Mouse (Mus musculus) neural tube, embryonic 13.5 days (tissue): ENCODE measurements at regions not wholly inside any gene's neighbourhood (a gene's known extent, or its start where the extent isn't known, plus 50 kb on each side); places are given as distances from the start of the nearest gene placed in this dataset.

Experiments
- ATAC-seq: fragments of 200-750 bp; cut with Nextera tagmentation; 2 replicates; pipeline ENCODE4 v1.8.0; 2017; ENCODE audit warnings: low read depth, mild to moderate bottlenecking, moderate TSS enrichment, moderate library complexity
- H3K27ac ChIP-seq: fragments of 300-500 bp; sonication (generic); replicated peaks from 2 replicates; pipeline ENCODE4 v1.5.1; 2015; ENCODE audit warnings: moderate library complexity, mild to moderate bottlenecking, inconsistent platforms
- H3K27me3 ChIP-seq: fragments of 300-500 bp; sonication (generic); 2 replicates; pipeline ENCODE4 v1.6.1; 2015; ENCODE audit warnings: mild to moderate bottlenecking, inconsistent platforms
- H3K36me3 ChIP-seq: fragments of 300-500 bp; sonication (generic); 2 replicates; pipeline ENCODE4 v1.6.1; 2015; ENCODE audit warnings: mild to moderate bottlenecking, inconsistent platforms
- H3K4me1 ChIP-seq: fragments of 300-500 bp; sonication (generic); replicated peaks from 2 replicates; pipeline ENCODE4 v1.6.1; 2015; ENCODE audit warnings: inconsistent platforms
- H3K4me2 ChIP-seq: fragments of 300-500 bp; sonication (generic); 2 replicates; pipeline ENCODE4 v1.6.1; 2015; ENCODE audit warnings: inconsistent platforms, mild to moderate bottlenecking, moderate library complexity
- H3K4me3 ChIP-seq: fragments of 300-500 bp; sonication (generic); 2 replicates; pipeline ENCODE4 v1.5.1; 2015; ENCODE audit warnings: mild to moderate bottlenecking, inconsistent platforms
- H3K9ac ChIP-seq: fragments of 300-500 bp; sonication (generic); 2 replicates; pipeline ENCODE4 v1.6.1; 2015; ENCODE audit warnings: moderate library complexity, mild to moderate bottlenecking, inconsistent platforms
- H3K9me3 ChIP-seq: fragments of 300-500 bp; sonication (generic); 2 replicates; pipeline ENCODE4 v1.6.1; 2016; ENCODE audit warnings: inconsistent platforms
- WGBS: fragments of 180-500 bp; shearing (Covaris S2); methylation state at CpG from one replicate; pipeline ENCODE4 v1.1.7; 2015; 5-methylcytosine and 5-hydroxymethylcytosine counted together

DNA sequence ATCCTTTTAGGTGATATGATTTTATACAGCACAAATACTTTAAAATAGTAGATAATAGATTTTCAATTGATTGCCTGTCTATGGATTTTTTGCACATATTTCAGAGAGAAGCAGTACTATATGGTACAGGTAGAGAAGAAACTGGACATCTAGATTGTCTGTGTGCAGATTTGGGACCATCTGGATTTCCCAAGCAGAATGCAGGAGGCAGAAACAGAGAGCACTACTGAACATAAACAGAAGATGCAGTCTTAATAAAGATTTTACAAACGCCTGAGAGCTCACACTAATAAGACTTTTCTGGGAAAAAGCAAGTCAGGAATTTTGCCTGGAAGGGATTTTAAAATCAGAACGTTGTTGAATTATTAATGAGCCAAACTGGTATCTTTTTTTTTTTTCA is 432.9 kb downstream of the Col11a1 start:
- Histone ChIP-seq H3K9ac (no peak overlapping the region), H3K27ac (no peak overlapping the region), H3K4me3 (no peak overlapping the region), H3K9me3 (no peaks in the 10 kb centered on the region), H3K27me3 (no peaks in the 10 kb centered on the region), H3K36me3 (no peaks in the 10 kb centered on the region), H3K4me1 (peaks cover 6% of the 10 kb centered on the region; the same call in 1 of the 2 replicates), H3K4me2 (no peak overlapping the region)
- 36% methylated on average over 2 of the region's 2 CpGs for WGBS
- no peak for ATAC-seq

- ATAC-seq: no peak
- H3K27ac ChIP-seq: no peak overlapping the region
- peaks cover 6% of the 10 kb centered on the region; the same call in 1 of the 2 replicates for H3K4me1 ChIP-seq
- H3K9me3 ChIP-seq: no peaks in the 10 kb centered on the region
- H3K36me3 ChIP-seq: no peaks in the 10 kb centered on the region
- no peak overlapping the region for H3K9ac ChIP-seq
- WGBS: 56% methylated on average over 5 of the region's 5 CpGs
- H3K4me2 ChIP-seq: no peak overlapping the region
- H3K4me3 ChIP-seq: no peak overlapping the region
- no peaks in the 10 kb centered on the region for H3K27me3 ChIP-seq
Measured at GRCm38 (mm10) chr3:114463714-114464545, 433.6 kb downstream of the Col11a1 start.

- WGBS: 84% methylated on average over 2 of the region's 2 CpGs
- no peak overlapping the region for H3K9ac ChIP-seq
- no peak for ATAC-seq
- H3K27me3 ChIP-seq: no peaks in the 10 kb centered on the region
- no peaks in the 10 kb centered on the region for H3K9me3 ChIP-seq
- H3K4me2 ChIP-seq: no peak overlapping the region
- H3K36me3 ChIP-seq: no peaks in the 10 kb centered on the region
- no peak overlapping the region for H3K27ac ChIP-seq
- H3K4me1 ChIP-seq: peaks cover 6% of the 10 kb centered on the region; the same call in 1 of the 2 replicates
- no peak overlapping the region for H3K4me3 ChIP-seq
Measured at GRCm38 (mm10) chr3:114464546-114464888, 434.2 kb downstream of the Col11a1 start.

DNA sequence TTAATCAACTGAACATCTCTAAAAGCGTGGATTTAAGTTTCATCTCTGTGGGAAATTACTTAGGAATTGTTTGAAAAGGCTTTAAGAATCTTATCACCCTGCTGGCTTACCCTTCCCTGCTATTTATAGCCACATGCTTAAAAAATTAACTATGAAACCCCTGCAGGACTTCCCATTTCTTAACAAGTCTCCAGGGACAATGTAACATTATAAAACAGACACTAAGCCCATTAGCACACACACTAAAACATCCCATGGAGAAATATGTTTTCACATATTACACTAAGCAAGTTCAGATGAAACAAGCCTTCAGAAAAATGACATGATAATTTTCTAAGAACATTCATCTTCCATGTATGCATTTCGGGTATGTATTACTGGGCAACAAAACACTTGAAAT is 420.0 kb upstream of the Olfm3 start:
- Histone ChIP-seq H3K9me3 (0 out of 2 replicates have a peak, but pooled peaks cover 5% of the 10 kb centered on the region), H3K4me2 (no peak overlapping the region), H3K9ac (no peak overlapping the region), H3K36me3 (no peaks in the 10 kb centered on the region), H3K27me3 (no peaks in the 10 kb centered on the region), H3K27ac (no peak overlapping the region), H3K4me3 (no peak overlapping the region), H3K4me1 (no peaks in the 10 kb centered on the region)
- ATAC-seq: no peak
- 66% methylated on average over 2 of the region's 2 CpGs for WGBS

- Histone ChIP-seq H3K4me2 (no peak overlapping the region), H3K27me3 (no peaks in the 10 kb centered on the region), H3K9ac (no peak overlapping the region), H3K27ac (peak overlapping the region; percentile 49; the same call in 1 of the 2 replicates), H3K4me1 (peaks cover 6% of the 10 kb centered on the region; the same call in 1 of the 2 replicates), H3K36me3 (no peaks in the 10 kb centered on the region), H3K9me3 (no peaks in the 10 kb centered on the region), H3K4me3 (no peak overlapping the region)
- peak; percentile 93 for ATAC-seq
- WGBS: 33% methylated on average over 7 of the region's 7 CpGs
Measured at GRCm38 (mm10) chr3:114507690-114508332, 396.1 kb upstream of the Olfm3 start.

DNA sequence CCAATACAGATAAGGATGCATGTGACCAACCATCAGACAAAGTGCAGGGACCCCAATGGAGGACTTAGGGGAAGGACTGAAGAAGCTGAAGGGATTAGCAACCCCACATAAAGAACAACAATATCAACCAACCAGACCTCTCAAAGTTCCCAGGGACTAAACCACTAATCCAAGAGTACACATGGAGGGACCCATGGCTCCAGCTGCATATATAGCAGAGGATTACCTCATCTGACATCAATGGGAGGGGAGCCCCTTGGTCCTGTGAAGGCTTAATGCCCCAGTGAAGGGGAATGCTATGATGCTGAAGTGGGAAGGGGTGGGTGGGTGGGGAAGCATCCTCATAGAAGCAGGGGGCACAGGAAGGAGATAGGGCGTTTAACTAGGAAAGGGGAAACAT is 388.6 kb upstream of the Olfm3 start:
- no peak overlapping the region for H3K4me2 ChIP-seq
- no peak overlapping the region for H3K27ac ChIP-seq
- no peak overlapping the region for H3K9ac ChIP-seq
- H3K4me1 ChIP-seq: no peaks in the 10 kb centered on the region
- H3K27me3 ChIP-seq: no peaks in the 10 kb centered on the region
- H3K4me3 ChIP-seq: no peak overlapping the region
- no peaks in the 10 kb centered on the region for H3K36me3 ChIP-seq
- 78% methylated on average over 1 of the region's 1 CpGs for WGBS
- no peak for ATAC-seq
- H3K9me3 ChIP-seq: no peaks in the 10 kb centered on the region

DNA sequence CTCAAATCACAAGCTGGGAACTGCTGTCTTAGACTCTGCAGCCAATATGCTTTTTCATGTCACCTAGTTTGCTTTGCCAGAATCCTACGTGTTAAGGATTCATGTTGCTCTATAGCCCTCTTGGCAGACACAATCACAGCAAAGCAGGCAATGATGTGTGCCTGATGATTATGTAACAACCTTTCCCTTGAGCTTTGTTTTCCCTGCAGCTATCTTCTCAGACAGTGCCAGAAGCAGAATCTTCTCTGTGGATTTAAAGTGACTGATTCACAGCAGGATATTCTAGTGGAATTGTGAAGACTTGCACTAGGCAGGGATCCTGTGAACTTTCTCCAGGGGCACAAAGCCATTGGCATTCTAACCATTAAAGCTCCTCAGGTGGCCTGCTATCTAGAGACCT is 359.5 kb upstream of the Olfm3 start:
- Histone ChIP-seq H3K27ac (no peak overlapping the region), H3K27me3 (no peaks in the 10 kb centered on the region), H3K9me3 (no peaks in the 10 kb centered on the region), H3K4me3 (no peak overlapping the region), H3K4me2 (no peak overlapping the region), H3K4me1 (no peaks in the 10 kb centered on the region), H3K9ac (no peak overlapping the region), H3K36me3 (no peaks in the 10 kb centered on the region)
- ATAC-seq: no peak
- WGBS: 82% methylated on average over 1 of the region's 1 CpGs

DNA sequence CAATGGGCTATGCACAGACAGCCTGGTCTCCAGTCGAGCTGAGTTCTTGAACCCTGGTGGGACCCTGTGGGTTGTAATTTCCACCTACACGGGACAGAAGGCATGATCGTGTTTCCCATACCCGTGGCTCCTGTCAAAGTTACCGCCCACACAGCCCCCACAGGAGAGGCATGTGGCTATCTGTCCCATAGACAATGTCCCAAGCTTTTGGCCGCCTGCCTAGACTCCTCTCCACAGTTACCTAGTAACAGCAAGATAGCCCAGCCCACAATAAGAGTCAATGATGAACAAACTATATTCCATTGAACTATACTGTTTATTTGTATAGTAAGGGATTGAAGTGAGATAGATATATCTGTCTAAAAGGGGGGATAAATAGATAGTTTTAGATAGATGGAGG is 356.7 kb upstream of the Olfm3 start:
- H3K27me3 ChIP-seq: no peaks in the 10 kb centered on the region
- no peaks in the 10 kb centered on the region for H3K36me3 ChIP-seq
- no peak overlapping the region for H3K4me2 ChIP-seq
- 77% methylated on average over 6 of the region's 6 CpGs for WGBS
- no peaks in the 10 kb centered on the region for H3K9me3 ChIP-seq
- no peak overlapping the region for H3K27ac ChIP-seq
- ATAC-seq: no peak
- no peaks in the 10 kb centered on the region for H3K4me1 ChIP-seq
- H3K4me3 ChIP-seq: no peak overlapping the region
- no peak overlapping the region for H3K9ac ChIP-seq

DNA sequence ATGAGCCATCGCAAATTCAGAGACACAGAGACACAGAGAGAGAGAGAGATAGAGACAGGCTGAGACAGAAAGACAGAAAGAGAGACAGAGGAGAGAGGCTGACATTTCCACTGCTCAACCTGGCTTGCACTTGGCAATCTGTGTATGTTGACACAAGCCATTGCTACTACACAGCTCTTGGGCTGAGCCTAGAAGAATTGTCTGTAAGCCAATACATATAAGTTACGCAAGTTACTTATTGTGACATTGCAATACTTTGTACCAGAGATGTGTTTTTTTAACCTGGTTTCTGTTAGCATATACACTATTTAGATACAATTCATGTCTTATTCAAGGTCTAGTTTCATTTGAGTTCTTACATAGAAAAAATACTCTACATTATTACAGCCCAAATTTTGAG is 332.9 kb upstream of the Olfm3 start:
- Histone ChIP-seq H3K36me3 (no peaks in the 10 kb centered on the region), H3K4me1 (no peaks in the 10 kb centered on the region), H3K27ac (no peak overlapping the region), H3K4me3 (no peak overlapping the region), H3K9me3 (no peaks in the 10 kb centered on the region), H3K9ac (no peak overlapping the region), H3K4me2 (no peak overlapping the region), H3K27me3 (no peaks in the 10 kb centered on the region)
- 95% methylated on average over 2 of the region's 2 CpGs for WGBS
- ATAC-seq: no peak
